Mouse (Mus musculus): ENCODE results near the gene Brms1. TPM values are rescaled to one million over a fixed set of nuclear protein-coding genes. Genes with fewer than 3 reads are reported as not detected.

Gene Brms1
- polyA plus RNA-seq, 1 experiment from 2014 or later = 23.0 TPM

DNA sequence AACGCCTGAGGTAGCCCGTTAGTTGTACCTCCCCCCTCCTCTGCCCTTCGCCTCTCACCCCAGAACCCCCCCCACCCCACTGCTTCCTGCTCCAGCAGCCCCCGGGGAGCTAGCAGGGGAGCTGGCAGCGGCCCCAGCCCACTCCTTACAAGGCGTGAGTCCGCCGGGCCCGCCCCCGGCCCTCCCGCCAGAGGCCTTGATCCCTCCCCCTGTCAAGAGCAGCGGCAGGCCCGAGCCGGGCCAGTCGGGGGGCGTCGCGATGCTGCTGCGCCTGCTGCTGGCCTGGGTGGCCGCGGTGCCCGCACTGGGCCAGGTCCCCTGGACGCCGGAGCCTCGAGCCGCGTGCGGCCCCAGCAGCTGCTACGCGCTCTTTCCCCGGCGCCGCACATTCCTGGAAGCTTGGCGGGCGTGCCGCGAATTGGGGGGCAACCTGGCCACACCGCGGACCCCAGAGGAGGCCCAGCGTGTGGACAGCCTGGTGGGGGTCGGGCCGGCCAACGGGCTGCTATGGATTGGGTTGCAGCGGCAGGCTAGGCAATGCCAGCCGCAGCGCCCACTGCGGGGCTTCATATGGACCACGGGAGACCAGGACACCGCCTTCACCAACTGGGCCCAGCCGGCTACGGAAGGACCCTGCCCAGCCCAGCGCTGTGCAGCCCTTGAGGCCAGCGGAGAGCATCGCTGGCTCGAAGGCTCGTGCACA is 26.9 kb downstream of the Brms1 start, which contains the start of gene Cd248:
Gene Cd248, plus strand, starts transcription at position 212 of the 703 bp plus-strand sequence.
- no peaks in the 10 kb centered on the region for H3K36me3 ChIP-seq
- H3K4me1 ChIP-seq (replicated peaks) = peaks cover 58% of the 10 kb centered on the region

DNA sequence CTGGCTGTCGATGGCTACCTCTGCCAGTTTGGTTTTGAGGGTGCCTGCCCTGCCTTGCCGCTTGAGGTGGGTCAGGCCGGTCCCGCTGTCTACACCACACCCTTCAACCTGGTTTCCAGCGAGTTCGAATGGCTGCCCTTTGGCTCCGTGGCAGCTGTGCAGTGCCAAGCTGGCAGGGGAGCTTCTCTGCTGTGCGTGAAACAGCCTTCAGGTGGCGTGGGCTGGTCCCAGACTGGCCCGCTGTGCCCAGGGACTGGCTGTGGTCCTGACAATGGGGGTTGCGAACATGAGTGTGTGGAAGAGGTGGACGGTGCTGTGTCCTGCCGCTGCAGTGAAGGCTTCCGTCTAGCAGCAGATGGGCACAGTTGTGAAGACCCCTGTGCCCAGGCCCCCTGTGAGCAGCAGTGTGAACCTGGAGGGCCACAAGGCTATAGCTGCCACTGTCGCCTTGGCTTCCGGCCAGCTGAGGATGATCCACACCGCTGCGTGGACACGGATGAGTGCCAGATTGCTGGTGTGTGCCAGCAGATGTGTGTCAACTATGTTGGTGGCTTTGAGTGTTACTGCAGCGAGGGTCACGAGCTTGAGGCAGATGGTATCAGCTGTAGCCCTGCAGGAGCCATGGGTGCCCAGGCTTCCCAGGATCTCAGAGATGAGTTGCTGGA is 27.5 kb downstream of the Brms1 start:
- Histone ChIP-seq H3K27ac (no peak overlapping the region), H3K4me1 (replicated peaks) (peaks cover 59% of the 10 kb centered on the region), H3K4me3 (peak overlapping the region; percentile 49), H3K9ac (peak overlapping the region; percentile 56), H3K9me3 (replicated peaks) (no peaks in the 10 kb centered on the region), H3K27me3 (peaks cover 31% of the 10 kb centered on the region), H3K36me3 (no peaks in the 10 kb centered on the region), H3K4me2 (peak overlapping the region; percentile 94)
- no peak for ATAC-seq (replicated peaks; ENCODE audit: insufficient number of reproducible peaks, insufficient read depth, low FRiP score, low read depth)
- WGBS = 42% methylated on average over 21 of the region's 21 CpGs

More for the DNA sequence above, 26.9 kb downstream of the Brms1 start, which contains the start of gene Cd248:
- Histone ChIP-seq H3K9ac (peak within 1 kb of the TSS; percentile 56), H3K27me3 (peaks cover 31% of the 10 kb centered on the region), H3K9me3 (replicated peaks) (no peaks in the 10 kb centered on the region), H3K4me2 (peak within 1 kb of the TSS; percentile 94), H3K27ac (peak within 1 kb of the TSS; percentile 71), H3K4me3 (peak within 1 kb of the TSS; percentile 49)
- WGBS = under 1% methylated on average over 49 of the region's 56 CpGs
- peak; percentile 61 for ATAC-seq (replicated peaks; ENCODE audit: insufficient number of reproducible peaks, insufficient read depth, low FRiP score, low read depth)

DNA sequence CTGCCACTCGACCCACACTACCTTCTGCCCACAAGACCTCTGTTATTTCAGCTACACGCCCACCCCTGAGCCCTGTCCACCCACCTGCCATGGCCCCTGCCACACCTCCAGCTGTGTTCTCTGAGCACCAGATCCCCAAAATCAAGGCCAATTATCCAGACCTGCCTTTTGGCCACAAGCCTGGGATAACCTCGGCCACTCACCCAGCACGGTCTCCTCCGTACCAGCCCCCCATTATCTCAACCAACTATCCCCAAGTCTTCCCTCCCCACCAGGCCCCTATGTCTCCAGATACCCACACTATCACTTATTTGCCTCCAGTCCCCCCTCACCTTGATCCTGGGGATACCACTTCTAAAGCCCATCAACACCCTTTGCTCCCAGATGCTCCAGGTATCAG is 28.3 kb downstream of the Brms1 start:
- Histone ChIP-seq H3K27me3 (peaks cover 34% of the 10 kb centered on the region), H3K4me2 (peak overlapping the region; percentile 94), H3K9me3 (replicated peaks) (no peaks in the 10 kb centered on the region), H3K36me3 (no peaks in the 10 kb centered on the region), H3K27ac (no peak overlapping the region), H3K4me3 (peak overlapping the region; percentile 49; the same call in 1 of the 2 replicates), H3K9ac (no peak overlapping the region), H3K4me1 (replicated peaks) (peaks cover 59% of the 10 kb centered on the region)
- WGBS = 84% methylated on average over 5 of the region's 5 CpGs
- no peak for ATAC-seq (replicated peaks; ENCODE audit: insufficient number of reproducible peaks, insufficient read depth, low FRiP score, low read depth)

DNA sequence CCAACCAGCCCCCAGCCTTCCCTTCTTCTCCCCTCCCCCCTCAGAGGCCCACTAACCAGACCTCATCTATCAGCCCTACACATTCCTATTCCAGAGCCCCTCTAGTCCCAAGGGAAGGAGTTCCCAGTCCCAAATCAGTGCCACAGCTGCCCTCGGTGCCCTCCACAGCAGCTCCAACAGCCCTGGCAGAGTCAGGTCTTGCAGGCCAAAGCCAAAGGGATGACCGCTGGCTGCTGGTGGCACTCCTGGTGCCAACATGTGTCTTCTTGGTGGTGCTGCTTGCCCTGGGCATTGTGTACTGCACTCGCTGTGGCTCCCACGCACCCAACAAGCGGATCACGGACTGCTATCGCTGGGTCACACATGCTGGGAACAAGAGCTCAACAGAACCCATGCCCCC is 28.8 kb downstream of the Brms1 start:
- WGBS = 80% methylated on average over 7 of the region's 7 CpGs
- no peaks in the 10 kb centered on the region for H3K9me3 ChIP-seq (replicated peaks)
- peak overlapping the region; percentile 17 for H3K4me3 ChIP-seq
- no peak for ATAC-seq (replicated peaks; ENCODE audit: insufficient number of reproducible peaks, insufficient read depth, low FRiP score, low read depth)
- H3K4me1 ChIP-seq (replicated peaks) = peaks cover 58% of the 10 kb centered on the region
- H3K9ac ChIP-seq = no peak overlapping the region
- H3K4me2 ChIP-seq = peak overlapping the region; percentile 94
- H3K27ac ChIP-seq = no peak overlapping the region
- H3K36me3 ChIP-seq = no peaks in the 10 kb centered on the region
- H3K27me3 ChIP-seq = peaks cover 39% of the 10 kb centered on the region

DNA sequence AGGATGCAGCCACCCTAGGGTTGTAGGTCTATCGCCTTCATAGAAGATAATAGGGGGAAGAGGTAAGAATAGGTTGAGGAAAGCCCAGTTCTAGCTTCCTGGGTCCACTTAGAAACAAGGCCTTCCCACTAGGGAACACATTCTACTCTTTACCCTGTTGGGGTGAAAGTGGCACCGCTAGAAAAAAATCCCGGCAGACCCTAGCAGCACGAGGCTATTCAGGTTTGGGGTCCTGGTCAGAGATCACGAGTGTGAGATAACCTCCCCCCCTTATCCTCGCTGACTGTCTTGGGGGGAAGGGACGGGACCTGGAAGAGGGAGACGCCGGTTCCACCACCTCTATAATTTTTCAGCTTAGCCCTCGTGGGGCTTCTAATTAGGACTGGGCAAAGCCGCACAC is 29.9 kb downstream of the Brms1 start:
- Histone ChIP-seq H3K36me3 (no peaks in the 10 kb centered on the region), H3K9me3 (replicated peaks) (no peaks in the 10 kb centered on the region), H3K4me3 (peak overlapping the region; percentile 51), H3K4me2 (peak overlapping the region; percentile 94), H3K27ac (peak overlapping the region; percentile 67), H3K27me3 (peaks cover 39% of the 10 kb centered on the region), H3K9ac (peak overlapping the region; percentile 34; the same call in 1 of the 2 replicates), H3K4me1 (replicated peaks) (peaks cover 53% of the 10 kb centered on the region)
- ATAC-seq (replicated peaks; ENCODE audit: insufficient number of reproducible peaks, insufficient read depth, low FRiP score, low read depth) = no peak
- 18% methylated on average over 11 of the region's 11 CpGs for WGBS

DNA sequence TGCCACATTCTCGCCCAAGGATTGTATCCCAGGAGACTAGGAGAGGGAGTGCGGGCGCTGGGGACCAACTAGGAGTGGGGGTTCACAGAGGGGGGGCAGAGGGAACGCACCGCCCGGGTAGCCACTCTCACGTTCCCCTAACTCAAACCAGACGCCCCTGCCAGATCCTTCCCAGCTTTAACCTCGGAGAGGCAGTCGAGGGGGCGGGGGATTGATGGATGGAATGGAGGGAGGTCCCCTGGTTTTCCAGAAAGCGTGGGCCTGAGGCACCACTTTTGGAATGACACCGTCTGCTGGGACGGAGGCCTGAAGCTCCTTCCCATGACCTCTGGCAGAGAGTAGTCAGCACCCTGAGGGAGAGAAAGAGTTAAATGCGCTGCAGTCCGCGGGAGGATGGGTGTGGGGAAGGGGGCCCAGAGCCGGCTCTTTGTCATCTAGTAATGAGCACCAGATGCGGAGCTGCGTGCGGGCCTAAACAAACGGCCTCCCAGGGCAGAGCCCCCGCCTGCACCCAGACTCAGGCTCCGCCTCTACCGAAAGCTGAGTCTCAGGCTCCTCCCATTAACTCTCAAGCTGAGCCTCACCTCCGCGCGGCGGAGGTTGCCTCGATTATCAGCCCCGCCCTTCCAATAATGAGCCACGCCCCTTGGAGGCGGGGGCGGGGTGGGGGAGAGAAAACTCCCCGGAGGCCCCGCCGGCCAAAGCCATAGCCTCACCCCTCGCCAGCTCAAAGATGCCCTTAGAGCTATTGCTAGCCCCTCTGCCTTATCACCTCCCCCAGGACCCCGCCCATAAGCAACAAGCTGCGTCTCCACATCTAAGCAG is 30.6 kb downstream of the Brms1 start:
- Histone ChIP-seq H3K27ac (peak overlapping the region; percentile 67), H3K27me3 (peaks cover 39% of the 10 kb centered on the region), H3K4me2 (peak overlapping the region; percentile 94), H3K9ac (peak overlapping the region; percentile 34), H3K4me3 (peak overlapping the region; percentile 51), H3K9me3 (replicated peaks) (no peaks in the 10 kb centered on the region), H3K4me1 (replicated peaks) (peaks cover 52% of the 10 kb centered on the region), H3K36me3 (no peaks in the 10 kb centered on the region)
- WGBS = 3% methylated on average over 40 of the region's 40 CpGs
- peak; percentile 65 for ATAC-seq (replicated peaks; ENCODE audit: insufficient number of reproducible peaks, insufficient read depth, low FRiP score, low read depth)

DNA sequence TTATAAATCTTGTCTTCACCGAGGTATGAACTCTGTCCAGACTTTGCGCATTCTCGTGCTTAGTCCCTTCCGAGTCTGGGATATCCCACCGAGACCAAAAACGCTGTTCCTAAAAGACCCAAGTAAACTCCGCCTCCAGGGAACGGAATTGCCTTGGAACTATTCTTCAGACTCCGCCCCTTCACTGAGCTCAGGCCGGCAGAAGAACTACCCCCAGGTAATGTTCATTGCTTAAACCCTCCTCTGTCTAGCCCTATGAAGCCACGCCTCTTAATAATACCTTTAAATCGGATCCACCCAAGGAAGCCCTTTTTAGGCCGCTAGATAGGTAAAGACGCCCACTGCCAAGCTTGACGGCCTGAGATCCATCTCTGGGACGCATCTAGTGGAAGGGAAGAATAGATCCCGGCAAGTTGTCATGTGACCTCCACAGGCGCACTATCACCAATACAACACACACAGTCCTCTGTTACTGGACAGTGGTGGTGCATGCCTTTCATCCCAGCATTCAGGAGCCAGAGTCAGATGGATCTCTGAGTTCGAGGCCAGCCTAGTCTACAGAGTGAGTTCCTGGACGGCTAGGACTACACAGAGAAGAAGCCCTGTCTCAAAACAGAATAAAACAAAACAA is 31.4 kb downstream of the Brms1 start:
- no peak for ATAC-seq (replicated peaks; ENCODE audit: insufficient number of reproducible peaks, insufficient read depth, low FRiP score, low read depth)
- Histone ChIP-seq H3K4me2 (peak overlapping the region; percentile 94), H3K27me3 (peaks cover 39% of the 10 kb centered on the region), H3K36me3 (no peaks in the 10 kb centered on the region), H3K4me1 (replicated peaks) (peaks cover 45% of the 10 kb centered on the region), H3K4me3 (peak overlapping the region; percentile 51), H3K9ac (0 out of 2 replicates have a peak overlapping the region, but pooled peaks have one; percentile 34), H3K27ac (peak overlapping the region; percentile 67; the same call in 1 of the 2 replicates), H3K9me3 (replicated peaks) (no peaks in the 10 kb centered on the region)
- 2% methylated on average over 20 of the region's 20 CpGs for WGBS

DNA sequence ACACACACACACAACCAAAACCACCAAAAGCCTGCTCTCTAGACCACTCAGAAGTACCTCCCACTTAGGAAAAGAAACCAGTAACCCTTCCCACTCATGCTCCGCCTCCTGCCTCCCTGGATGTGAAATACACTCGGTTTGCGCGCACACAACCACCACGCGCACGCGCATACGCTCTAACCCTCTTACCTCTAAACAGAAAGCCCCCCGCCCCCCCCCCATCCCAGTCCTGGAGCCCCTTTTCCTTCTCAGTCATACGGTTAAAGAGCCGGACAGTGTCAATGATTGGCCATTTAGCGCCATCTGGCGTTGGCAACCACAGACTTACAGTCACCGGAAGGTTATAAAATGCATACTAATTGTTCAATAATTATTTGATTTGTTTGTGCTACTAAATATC is 31.9 kb downstream of the Brms1 start:
- Histone ChIP-seq H3K4me3 (peak overlapping the region; percentile 51), H3K4me2 (peak overlapping the region; percentile 94), H3K27me3 (peaks cover 39% of the 10 kb centered on the region), H3K36me3 (no peaks in the 10 kb centered on the region), H3K9ac (no peak overlapping the region), H3K4me1 (replicated peaks) (peaks cover 40% of the 10 kb centered on the region), H3K9me3 (replicated peaks) (no peaks in the 10 kb centered on the region), H3K27ac (peak overlapping the region; percentile 67; the same call in 1 of the 2 replicates)
- no peak for ATAC-seq (replicated peaks; ENCODE audit: insufficient number of reproducible peaks, insufficient read depth, low FRiP score, low read depth)
- WGBS = 1% methylated on average over 15 of the region's 15 CpGs

DNA sequence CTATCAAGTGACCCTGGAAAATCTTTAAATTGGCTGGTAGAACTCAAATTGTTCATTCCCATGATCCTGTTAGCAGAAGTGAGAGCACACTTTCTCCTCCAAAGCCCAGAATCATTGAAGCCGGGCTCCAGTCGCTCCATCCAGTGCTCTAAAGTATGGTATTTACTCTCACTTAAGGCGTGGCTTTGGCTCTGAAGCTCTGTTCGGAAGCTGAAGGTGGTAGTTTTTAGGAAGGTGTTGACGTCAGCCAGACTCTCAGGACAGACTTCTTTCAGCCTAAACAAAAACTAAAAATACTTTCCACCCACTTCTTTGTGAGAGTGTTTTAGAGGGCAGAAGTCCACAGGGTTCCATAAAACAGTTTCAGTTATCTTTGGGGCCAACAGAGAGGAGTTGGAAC is 32.4 kb downstream of the Brms1 start:
- no peak overlapping the region for H3K4me2 ChIP-seq
- no peak for ATAC-seq (replicated peaks; ENCODE audit: insufficient number of reproducible peaks, insufficient read depth, low FRiP score, low read depth)
- no peak overlapping the region; the same call in 1 of the 2 replicates for H3K4me3 ChIP-seq
- no peak overlapping the region for H3K9ac ChIP-seq
- peaks cover 41% of the 10 kb centered on the region for H3K27me3 ChIP-seq
- peaks cover 35% of the 10 kb centered on the region for H3K4me1 ChIP-seq (replicated peaks)
- no peaks in the 10 kb centered on the region for H3K9me3 ChIP-seq (replicated peaks)
- H3K36me3 ChIP-seq = no peaks in the 10 kb centered on the region
- WGBS = 33% methylated on average over 5 of the region's 5 CpGs
- H3K27ac ChIP-seq = no peak overlapping the region

DNA sequence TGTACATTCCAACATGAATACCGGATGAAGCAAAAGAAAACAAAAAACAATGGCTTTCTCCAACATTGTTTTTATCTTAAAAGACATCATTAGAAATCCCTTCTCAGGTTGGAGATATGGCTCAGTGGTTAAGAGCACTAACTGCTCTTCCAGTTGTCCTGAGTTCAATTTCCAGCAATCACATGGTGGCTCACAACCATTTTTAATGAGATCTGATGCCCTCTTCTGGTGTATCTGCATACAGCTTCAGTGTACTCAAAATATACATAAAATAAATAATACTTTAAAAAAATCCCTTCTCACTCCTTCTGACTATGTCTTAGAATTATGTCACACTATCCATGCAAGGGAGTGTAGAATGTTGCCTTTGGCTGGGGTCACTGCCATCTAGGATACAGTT is 38.1 kb downstream of the Brms1 start:
- no peak overlapping the region for H3K27ac ChIP-seq
- H3K9ac ChIP-seq = no peak overlapping the region
- H3K9me3 ChIP-seq (replicated peaks) = no peaks in the 10 kb centered on the region
- no peak for ATAC-seq (replicated peaks; ENCODE audit: insufficient number of reproducible peaks, insufficient read depth, low FRiP score, low read depth)
- H3K4me2 ChIP-seq = no peak overlapping the region
- peaks cover 62% of the 10 kb centered on the region for H3K27me3 ChIP-seq
- H3K4me3 ChIP-seq = no peak overlapping the region
- WGBS = 85% methylated on average over 1 of the region's 1 CpGs
- H3K36me3 ChIP-seq = no peaks in the 10 kb centered on the region
- H3K4me1 ChIP-seq (replicated peaks) = no peaks in the 10 kb centered on the region
